Mouse (Mus musculus) frontal cortex, adult 2 months (tissue): ENCODE measurements around the gene Gimap7. TPM values are rescaled to one million over a fixed set of nuclear protein-coding genes. Genes with fewer than 3 reads are reported as not detected.

ENCODE experiments used
- DNase-seq, 2 experiments: peaks; one replicate each; pipeline ENCODE4 v3.0.0; 2022; ENCODE audit warnings: low spot score in 1 of 2; ENCODE audit errors: extremely low spot score in 1 of 2
- polyA plus RNA-seq: library from polyadenylated mRNA; depleted of rRNA; stranded (reverse); fragments of >200 nt; gene quantifications from 2 replicates; pipeline ENCODE4 v1.2.3, GENCODE M21; 2012

The Gimap7 gene
- polyA plus RNA-seq, 1 experiment = not detected

DNA sequence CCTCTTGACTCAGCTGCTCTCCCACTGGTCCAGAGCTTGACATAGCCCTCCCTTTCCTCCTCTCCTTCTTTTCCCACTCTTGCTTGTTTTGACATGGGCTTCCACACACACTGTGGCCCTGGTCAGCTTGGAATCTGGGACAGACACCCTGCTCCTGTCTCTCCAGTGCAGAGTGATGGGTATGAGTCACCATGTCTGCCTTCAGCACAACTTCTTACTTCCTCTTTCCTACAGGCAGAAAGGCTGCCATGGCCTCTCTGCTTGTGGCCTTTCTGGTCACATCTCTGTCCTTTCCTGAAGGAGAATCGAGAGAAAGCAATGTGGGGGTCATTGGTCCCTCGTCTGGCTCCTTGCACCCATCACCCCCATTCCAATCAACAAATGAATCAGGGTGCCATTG lies 31.3 kb upstream of the Gimap7 start:
- no peak for DNase-seq

- DNase-seq = no peak
Measured at GRCm38 (mm10) chr6:48689320-48689719, 29.1 kb upstream of the Gimap7 start.

DNA sequence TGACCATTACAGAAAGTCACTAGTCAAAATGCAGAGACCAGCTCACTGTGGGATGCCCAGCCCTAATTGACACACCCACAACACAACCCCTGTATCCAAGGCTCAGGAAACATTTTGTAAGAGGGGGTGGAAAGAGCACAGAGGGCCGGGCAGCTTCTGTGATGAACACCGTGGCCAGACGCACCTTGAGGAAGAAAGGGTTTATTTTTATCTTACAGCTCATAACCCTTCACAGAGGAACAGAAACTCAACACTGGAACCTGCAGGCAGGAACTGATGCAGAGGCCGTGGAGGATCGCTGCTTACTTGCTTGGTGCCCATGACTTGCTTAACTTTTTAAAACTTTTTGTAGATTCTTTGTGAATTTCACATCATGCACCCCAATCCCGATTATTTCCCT lies 25.5 kb upstream of the Gimap7 start:
- DNase-seq = no peak

DNA sequence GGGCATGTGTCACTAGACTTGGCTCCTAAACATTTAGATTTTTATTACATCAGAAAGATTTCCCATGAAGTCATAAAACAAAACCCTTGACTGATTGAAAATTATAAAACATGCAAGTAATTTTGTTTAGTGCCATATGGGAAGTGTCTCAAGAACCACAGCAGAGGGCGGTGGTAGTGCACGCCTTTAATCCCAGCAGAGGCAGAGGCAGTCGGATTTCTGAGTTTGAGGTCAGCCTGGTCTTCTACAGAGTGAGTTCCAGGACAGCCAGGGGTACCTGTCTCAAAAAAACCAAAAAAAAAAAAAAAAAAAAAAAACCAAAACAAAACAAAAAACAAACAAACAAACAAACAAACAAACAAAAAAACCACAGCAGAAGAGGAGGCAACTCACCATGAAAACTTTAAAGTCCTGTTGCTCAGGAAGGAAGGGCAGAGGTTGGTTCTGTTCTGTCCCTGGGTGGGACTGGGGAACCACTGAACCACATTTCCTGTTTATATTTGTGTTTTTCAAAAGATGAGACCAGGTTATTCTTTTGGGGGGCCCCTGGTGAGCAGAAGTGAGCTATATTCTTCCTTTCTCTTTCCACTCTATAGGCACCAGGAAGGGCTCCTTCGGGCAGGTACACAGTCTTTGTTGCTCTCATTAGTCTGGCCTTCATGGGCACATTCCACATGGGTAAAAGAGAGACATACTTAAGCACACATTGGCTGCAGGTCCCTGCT lies 21.4 kb upstream of the Gimap7 start:
- no peak for DNase-seq

GRCm38 (mm10) chr6:48697555-48697930 lies 20.9 kb upstream of the Gimap7 start:
- no peak for DNase-seq

GRCm38 (mm10) chr6:48698066-48698856 lies 20.2 kb upstream of the Gimap7 start:
- DNase-seq = no peak

GRCm38 (mm10) chr6:48698888-48699287 lies 19.5 kb upstream of the Gimap7 start:
- DNase-seq = no peak

DNA sequence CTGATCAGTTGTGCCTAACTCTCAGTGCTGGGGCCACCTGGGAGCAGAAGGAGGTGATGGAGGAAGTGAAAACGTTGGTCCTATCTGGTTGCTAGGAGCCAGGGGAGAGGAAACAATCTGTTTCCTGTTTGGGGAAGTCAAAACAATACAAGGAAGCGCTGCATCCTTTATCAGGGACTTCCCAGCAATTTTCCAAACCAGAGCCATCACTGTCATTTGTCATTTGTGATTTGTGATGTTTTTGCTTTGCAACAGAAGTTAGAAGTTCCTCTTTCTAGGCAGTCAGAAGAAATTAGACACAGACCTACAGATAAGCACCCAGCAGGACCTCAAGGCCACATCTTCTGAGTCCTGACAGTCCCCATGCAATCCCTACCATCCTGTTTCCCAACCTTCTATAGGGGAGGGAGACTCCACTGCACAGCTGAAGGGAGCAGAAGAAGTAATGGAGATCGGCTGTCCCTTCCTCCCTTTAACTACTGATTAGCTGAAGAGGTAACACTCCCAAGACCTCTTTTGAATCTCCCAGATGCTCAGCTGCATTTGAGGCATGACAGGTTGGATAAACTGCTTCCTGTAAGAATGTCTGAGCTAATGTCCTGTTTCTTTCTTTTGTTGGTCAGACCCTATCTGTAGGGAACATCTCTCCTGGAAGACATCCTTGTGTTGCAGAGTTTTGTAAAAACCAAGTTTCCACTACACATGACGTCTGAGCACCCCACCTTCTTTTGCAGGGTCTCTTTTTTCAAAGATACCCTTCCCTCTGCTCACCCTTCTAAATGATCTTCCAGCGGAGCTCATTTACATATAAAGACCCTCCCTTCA lies 18.0 kb upstream of the Gimap7 start:
- DNase-seq = no peak

DNA sequence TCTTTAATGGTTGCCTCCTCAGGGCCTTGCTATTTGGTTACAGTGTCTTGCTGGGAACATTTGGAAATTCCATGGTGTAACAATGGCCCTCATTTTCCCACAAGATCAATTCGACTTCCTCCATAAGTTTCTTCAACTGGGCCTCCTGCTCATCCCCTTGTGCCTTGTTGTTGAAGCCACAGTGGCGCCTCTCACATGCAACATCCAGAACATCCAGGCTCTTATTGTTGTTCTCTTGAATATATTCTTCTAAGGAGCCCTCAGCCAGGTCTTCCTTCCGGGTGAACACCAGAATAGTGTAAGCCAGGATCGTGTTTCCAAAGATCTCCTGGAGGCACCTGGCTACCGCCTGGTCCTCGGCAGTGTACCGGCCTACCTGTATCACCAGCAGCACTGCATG lies 16.3 kb upstream of the Gimap7 start:
- no peak for DNase-seq

- no peak for DNase-seq
Measured at GRCm38 (mm10) chr6:48702601-48703000, 15.8 kb upstream of the Gimap7 start.

GRCm38 (mm10) chr6:48704146-48704545 lies 14.3 kb upstream of the Gimap7 start:
- no peak for DNase-seq

DNA sequence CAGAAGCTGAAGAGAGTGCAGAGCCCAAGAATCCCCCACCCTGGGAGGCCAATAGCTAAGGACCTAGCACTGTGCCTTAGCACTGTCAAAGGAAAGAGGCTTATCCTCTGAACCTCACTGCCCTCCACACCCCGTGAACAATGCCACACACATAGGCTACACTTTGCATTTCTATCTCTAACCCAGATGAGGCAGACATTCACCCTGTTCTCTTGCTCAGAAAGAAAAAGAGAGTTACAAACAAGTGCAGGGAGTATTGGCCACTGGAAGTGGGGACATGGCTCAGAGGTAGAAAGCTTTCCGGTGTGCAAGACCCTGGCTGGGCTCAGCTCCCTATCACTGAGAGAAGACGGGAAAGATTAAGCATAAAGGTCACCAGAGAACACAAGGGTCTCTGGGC lies 12.3 kb upstream of the Gimap7 start:
- no peak for DNase-seq

- DNase-seq = peak in 1 of 2 experiments; percentile 2
Measured at GRCm38 (mm10) chr6:48720326-48720725, 1.9 kb downstream of the Gimap7 start.

DNA sequence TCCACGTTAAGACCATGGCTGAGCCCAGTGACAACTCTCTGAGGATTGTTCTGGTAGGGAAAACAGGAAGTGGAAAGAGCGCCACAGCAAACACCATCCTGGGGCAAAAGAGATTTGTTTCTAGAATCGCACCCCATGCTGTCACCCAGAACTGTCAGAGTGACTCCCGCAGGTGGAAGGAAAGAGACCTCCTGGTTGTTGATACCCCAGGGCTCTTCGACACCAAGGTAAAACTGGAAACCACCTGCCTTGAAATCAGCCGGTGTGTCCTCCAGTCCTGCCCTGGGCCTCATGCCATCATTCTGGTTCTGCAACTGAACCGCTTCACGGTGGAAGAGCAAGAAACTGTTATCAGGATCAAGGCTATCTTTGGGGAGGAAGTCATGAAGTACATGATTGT lies 5.0 kb downstream of the Gimap7 start:
- no peak for DNase-seq

- DNase-seq = peak; percentile 11 to 45
Measured at GRCm38 (mm10) chr6:48725476-48725875, 7.1 kb downstream of the Gimap7 start.

GRCm38 (mm10) chr6:48727761-48728160 lies 9.3 kb downstream of the Gimap7 start:
- DNase-seq = no peak

DNA sequence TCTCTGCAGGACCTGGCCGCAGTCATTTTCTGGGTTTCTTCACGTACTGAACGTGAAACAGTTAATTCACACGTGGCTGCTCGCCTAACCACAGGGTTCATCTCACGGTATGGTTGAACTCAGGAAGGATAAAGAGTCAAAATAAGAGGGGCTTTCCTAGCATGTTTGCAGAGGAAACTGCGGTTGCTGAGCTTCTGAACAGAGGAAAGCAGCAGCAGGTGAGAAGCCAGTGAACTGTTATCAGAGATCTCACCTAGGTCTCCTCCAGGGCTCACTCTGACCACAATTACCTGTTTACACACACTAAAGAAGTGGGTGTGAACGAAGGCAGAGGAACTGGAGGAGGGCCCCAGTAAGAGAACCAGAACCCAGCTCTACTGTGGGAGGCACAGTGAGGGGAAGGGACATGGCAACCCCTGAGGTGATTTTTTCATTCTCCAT lies 14.5 kb downstream of the Gimap7 start:
- DNase-seq = no peak

DNA sequence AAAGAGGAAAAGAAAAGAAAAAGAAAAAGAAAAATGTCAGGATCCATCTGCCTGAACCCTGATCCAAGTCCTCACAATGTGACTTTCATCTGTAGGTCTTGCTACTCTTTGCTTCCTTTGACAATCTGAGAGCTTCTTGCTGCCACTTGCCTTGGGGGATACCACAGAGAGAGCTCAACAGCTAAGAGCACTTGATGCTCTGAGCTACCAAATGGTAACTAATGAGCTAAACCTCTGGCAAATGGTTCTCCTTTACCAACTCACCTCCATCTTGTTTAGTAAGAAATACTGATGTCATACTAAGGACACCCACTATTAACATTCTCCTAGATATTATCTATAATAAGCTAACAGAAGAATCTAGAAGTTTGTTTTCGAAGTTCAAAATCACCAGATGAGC lies 15.2 kb downstream of the Gimap7 start:
- DNase-seq = no peak

GRCm38 (mm10) chr6:48737053-48737452 lies 18.6 kb downstream of the Gimap7 start:
- no peak for DNase-seq

DNA sequence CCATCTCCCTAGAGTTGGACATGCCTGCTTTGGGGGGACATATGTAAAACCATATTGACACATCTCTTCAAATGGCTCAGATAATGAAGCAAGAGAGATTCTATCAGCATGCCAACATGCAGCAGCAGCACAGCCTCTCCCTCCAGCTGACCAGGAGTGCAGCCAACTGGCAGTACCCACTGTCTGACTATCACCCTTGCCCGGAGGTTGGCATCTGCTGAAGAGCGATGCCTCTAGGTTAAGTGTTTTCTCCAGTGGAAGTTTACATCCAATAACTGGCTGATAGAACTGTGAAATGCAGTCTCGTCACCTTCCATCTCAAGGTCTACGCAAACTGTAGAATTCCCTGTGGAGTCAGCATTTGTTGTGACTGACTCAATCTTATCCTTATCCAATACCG lies 19.3 kb downstream of the Gimap7 start:
- DNase-seq = no peak
